Mouse (Mus musculus) ovary, postnatal 14 days (tissue): ENCODE data around the gene Oip5.

Experiments
- DNase-seq: peaks from one replicate; pipeline ENCODE4 v3.0.0; 2022; ENCODE audit warnings: low spot score

Oip5 gene

DNA sequence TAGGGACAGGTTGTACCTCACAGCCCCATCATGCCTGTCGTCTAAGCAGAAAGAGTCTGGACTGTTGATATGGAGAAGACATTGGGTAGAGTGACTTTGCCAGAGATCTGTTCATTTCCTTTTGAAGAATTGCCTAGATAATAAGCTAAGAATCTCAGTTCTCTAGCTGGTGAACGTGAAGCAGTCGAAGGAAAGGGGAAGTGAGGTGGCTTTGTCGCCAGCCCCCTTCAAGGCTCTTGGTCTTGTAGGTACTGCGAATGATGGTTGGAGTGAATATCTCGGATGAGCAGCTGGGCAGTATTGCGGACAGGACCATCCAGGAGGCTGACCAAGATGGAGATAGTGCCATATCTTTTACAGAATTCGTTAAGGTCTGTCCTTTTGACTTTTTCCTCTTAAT is 34.0 kb downstream of the Oip5 start:
- DNase-seq, result no peak

DNA sequence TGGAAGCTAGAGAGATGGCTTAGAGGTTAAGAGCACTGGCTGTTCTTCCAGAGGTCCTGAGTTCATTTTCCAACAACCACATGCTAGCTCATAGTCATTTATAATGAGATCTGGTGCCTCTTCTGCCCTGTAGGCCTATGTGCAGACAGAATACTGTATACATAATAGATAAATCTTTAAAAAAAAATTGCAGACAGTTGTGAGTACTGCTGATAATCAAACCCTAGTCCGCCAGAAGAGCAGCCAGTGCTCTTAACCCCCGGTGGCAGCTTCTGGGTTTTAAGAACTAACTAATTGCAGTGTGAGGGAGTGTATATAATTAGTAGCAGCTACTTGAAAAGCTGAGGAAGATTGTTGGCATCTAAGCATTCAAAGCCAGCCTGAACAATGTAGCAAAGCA is 34.8 kb downstream of the Oip5 start:
- no peak for DNase-seq

DNA sequence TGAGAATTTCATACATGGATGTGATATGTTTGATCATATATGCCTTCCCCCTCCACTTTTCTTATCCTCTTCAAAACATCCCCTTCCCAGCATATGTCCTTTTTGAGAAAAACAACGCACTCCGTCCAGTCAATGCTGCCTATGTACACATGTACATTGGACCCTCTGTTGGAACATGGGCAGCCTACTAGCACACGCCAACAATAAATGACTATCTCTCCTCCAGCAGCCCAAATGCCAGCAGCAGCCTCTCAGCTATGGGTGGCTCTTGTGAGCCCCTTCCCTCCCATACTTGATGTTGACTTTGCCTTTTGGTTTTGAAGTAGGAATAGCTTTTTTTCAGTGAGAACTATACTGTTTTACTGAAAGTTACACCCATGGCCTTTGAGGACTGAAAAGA is 36.7 kb downstream of the Oip5 start:
- no peak for DNase-seq

DNA sequence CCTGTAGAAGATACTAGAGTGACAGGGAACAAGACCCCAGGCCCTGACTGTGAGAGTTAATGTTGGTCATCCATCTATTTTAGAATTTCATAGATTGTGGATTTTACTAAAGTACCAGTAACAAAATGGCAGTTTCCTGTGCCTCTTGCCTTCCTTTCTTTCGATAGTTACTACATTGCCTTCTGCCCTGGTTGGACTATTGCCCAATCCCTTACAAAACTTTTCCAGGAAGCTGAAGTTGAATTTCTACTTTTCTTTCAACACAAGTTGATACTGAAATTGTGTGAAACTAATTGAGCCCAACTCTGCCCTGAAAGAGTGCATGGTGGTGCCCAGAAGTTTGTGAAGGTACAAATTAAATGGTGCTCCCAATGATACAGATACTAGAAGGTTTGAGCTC is 45.8 kb downstream of the Oip5 start:
- no peak for DNase-seq

DNA sequence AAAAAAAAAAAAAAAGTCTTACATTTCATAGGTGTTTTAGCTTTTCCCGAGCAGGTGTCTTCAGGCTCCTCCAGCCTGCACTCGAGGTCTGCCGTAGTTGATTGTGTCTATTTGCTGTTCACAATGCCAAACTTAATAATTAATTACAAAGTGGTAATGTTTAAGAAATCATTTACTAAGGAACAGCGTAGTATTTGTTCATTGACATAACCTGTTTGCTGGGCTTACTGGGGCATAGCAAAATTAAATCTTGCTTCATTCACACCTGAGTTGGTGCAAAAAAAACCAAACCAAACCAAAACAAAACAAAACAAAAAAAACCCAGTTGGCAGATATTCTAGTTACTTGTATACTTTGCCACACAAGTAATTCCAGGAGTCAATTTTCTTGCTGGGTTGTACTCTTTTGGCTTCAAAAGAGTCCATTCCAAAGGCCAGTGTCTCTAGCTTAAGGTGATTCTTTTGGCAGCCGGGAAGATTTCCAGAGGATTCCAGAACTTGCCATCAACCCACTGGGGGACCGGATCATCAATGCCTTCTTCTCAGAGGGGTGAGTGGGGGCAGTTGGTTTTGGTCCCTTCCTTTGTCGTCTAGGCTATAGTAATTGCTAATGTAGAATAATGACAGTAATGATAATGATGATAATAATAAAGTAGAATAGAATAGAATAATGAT is 52.0 kb downstream of the Oip5 start:
- DNase-seq, result no peak

DNA sequence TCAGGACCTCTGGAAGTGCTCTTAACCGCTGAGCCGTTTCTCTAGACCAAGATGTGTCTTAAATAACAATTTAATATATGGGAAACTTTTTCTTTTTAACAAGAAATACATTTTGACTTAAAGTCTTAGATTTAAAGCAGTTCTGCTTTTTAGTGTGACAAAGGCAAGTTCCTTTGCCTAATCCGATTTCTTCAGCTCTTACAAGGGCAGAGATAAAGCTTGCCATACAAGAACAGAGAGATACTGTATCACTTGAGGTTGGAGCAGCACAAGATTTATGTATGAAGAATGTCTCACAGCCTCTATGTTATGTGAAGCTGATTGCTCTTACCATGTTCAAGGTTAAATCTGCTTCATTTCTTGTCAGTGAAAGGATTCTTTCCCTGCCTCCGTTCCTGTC is 53.0 kb downstream of the Oip5 start:
- DNase-seq, result no peak

DNA sequence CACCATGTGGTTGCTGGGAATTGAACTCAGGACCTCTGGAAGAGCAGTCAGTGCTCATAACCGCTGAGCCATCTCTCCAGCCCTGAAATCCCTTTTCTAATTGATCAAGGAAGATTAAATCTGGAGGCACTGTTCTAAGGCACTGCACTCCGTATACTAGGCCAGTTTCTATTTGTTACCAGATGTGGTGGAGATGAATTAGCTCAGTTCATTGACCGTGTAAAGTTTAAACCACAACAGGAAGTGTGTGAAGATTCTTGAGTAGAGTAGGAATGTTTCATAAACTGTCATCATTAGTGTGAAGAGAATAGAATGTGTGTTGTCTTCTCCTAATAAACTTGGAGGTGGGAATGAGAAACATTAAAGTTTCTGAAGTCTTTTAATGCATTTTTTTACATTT is 56.5 kb downstream of the Oip5 start:
- no peak for DNase-seq
